Mouse (Mus musculus): ENCODE measurements around the gene Siah1a.

DNA sequence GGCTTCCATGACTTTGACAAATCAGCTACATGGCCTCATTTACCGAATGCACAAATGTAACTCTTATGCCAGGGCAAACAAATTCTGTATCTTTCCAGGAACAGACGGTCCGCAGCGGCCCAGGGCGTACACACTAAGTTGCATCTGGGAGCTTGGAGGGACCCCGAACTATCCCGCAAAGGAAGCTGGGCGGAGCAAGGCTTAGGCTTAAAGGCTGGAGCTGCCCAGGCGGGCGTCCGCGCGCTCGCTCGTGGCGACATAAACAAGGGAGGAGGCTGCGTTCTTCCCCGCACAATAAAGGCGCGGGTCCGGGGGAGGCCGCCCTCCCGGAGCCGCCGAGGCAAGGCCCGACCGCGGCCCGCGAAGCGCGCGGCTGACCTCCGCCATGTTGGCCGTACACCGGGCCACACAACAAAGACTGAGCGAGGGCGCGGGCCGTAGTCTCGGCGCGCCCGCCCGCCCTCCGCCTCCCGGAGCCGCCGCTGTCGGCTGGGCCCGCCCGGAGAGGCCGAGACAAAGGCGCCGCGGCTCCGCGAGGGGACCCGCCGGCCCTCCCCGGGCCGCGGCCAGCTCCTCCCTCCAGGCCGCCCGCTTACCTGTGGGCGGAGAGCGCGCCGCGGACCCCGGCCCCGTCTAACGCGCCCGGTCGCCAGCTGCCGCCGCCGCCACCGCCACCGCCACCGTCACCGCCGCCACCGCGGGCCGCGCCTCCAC is at the start of gene Siah1a, which contains the start of gene Gm10638:
- no peak for TF ChIP-seq CTCF (conservative IDR thresholded peaks at IDR 0.05; ENCODE audit: insufficient read depth, insufficient read length, low read depth, low read length)
- TF ChIP-seq POLR2A (IDR thresholded peaks at IDR 0.05; ENCODE audit: low read depth, low read length) = no peak

Measured in kidney, adult 2 months (tissue).